Mouse (Mus musculus): ENCODE results near the gene P2rx4. TPM values are rescaled to one million over a fixed set of nuclear protein-coding genes. Genes with fewer than 3 reads are reported as not detected.

The P2rx4 gene
- polyA plus RNA-seq, 1 experiment from 2014 or later: 19.2 TPM

Small RNA genes lying within 50 kb of the gene (microRNA-seq; reads per million reads assigned to microRNA genes)
- gene Mir8115: not detected

Other genes with a start within 250 kb of the P2rx4 start
- gene Atp2a2, start 205.3 kb upstream of the P2rx4 start, polyA plus RNA-seq (2015; fragmentation: Nextera tagmentation; extraction: Ambion mirVana): 43.5 and 52.8 TPM in 2 replicates
- gene Ift81, start 93.0 kb upstream of the P2rx4 start, polyA plus RNA-seq (2015; fragmentation: Nextera tagmentation; extraction: Ambion mirVana): 54.0 and 57.8 TPM in 2 replicates
- gene P2rx7, start 63.6 kb upstream of the P2rx4 start, polyA plus RNA-seq (2015; fragmentation: Nextera tagmentation; extraction: Ambion mirVana): 5.8 and 5.9 TPM in 2 replicates
- gene Camkk2, start 71.9 kb downstream of the P2rx4 start, polyA plus RNA-seq (2015; fragmentation: Nextera tagmentation; extraction: Ambion mirVana): 55.4 and 57.5 TPM in 2 replicates
- 457 and 480 TPM in 2 replicates for gene Anapc5, start 113.8 kb downstream of the P2rx4 start, polyA plus RNA-seq (2015; fragmentation: Nextera tagmentation; extraction: Ambion mirVana)
- 45.0 and 57.1 TPM in 2 replicates for gene Rnf34, start 142.5 kb downstream of the P2rx4 start, polyA plus RNA-seq (2015; fragmentation: Nextera tagmentation; extraction: Ambion mirVana)

Measured in neural tube, embryonic 13.5 days (tissue).